Mouse (Mus musculus) midbrain, embryonic 13.5 days (tissue): ENCODE results near the gene Senp8. TPM values are rescaled to one million over a fixed set of nuclear protein-coding genes. Genes with fewer than 3 reads are reported as not detected.
A peak's percentile ranks its signal among the peaks of the same experiment; 100 is the strongest.

Experiments used
- ATAC-seq: fragments of 200-750 bp; cut with Nextera tagmentation; 2 replicates; pipeline ENCODE4 v1.8.0; 2017; ENCODE audit warnings: mild to moderate bottlenecking, moderate TSS enrichment, moderate library complexity
- H3K27ac ChIP-seq: fragments of 300-500 bp; sonication (generic); 2 replicates; pipeline ENCODE4 v1.5.1; 2015; ENCODE audit warnings: inconsistent platforms, mild to moderate bottlenecking, moderate library complexity
- H3K27me3 ChIP-seq: fragments of 300-500 bp; sonication (generic); 2 replicates; pipeline ENCODE4 v1.6.1; 2015; ENCODE audit warnings: mild to moderate bottlenecking, inconsistent platforms
- H3K36me3 ChIP-seq: fragments of 300-500 bp; sonication (generic); 2 replicates; pipeline ENCODE4 v1.6.1; 2015; ENCODE audit warnings: mild to moderate bottlenecking, inconsistent platforms
- H3K4me1 ChIP-seq: fragments of 300-500 bp; sonication (generic); replicated peaks from 2 replicates; pipeline ENCODE4 v1.6.1; 2015; ENCODE audit warnings: inconsistent platforms
- H3K4me2 ChIP-seq: fragments of 300-500 bp; sonication (generic); replicated peaks from 2 replicates; pipeline ENCODE4 v1.6.1; 2015; ENCODE audit warnings: moderate library complexity, mild to moderate bottlenecking, inconsistent platforms
- H3K4me3 ChIP-seq: fragments of 300-500 bp; sonication (generic); replicated peaks from 2 replicates; pipeline ENCODE4 v1.5.1; 2015; ENCODE audit warnings: mild to moderate bottlenecking, inconsistent platforms
- H3K9ac ChIP-seq: fragments of 300-500 bp; sonication (generic); replicated peaks from 2 replicates; pipeline ENCODE4 v1.6.1; 2015; ENCODE audit warnings: mild to moderate bottlenecking, inconsistent platforms
- H3K9me3 ChIP-seq: fragments of 300-500 bp; sonication (generic); 2 replicates; pipeline ENCODE4 v1.6.1; 2016; ENCODE audit warnings: mild to moderate bottlenecking, inconsistent platforms
- WGBS: fragments of 180-500 bp; shearing (Covaris S2); methylation state at CpG from one replicate; pipeline ENCODE4 v1.1.7; 2015; 5-methylcytosine and 5-hydroxymethylcytosine counted together
- polyA plus RNA-seq: library from polyadenylated mRNA; unstranded; fragments of >200 nt; fragmentation: Nextera tagmentation; extraction: Ambion mirVana; gene quantifications from 2 replicates; pipeline ENCODE4 v1.2.1, GENCODE M21; 2015

Gene Senp8
- polyA plus RNA-seq, 1 experiment from 2014 or later: 14.4 TPM

GRCm38 (mm10) chr9:59735394-59735793 is 15.1 kb downstream of the Senp8 start:
- WGBS: 74% methylated on average over 4 of the region's 4 CpGs

GRCm38 (mm10) chr9:59733075-59733474 is 17.4 kb downstream of the Senp8 start:
- no peak overlapping the region for H3K27ac ChIP-seq
- no peaks in the 10 kb centered on the region for H3K4me1 ChIP-seq
- H3K27me3 ChIP-seq: no peaks in the 10 kb centered on the region
- no peaks in the 10 kb centered on the region for H3K9me3 ChIP-seq
- H3K4me3 ChIP-seq: no peak overlapping the region
- H3K4me2 ChIP-seq: no peak overlapping the region
- peaks cover 9% of the 10 kb centered on the region for H3K36me3 ChIP-seq
- 81% methylated on average over 6 of the region's 6 CpGs for WGBS
- no peak overlapping the region for H3K9ac ChIP-seq
- ATAC-seq: no peak

More at GRCm38 (mm10) chr9:59735394-59735793, 15.1 kb downstream of the Senp8 start:
- H3K27me3 ChIP-seq: no peaks in the 10 kb centered on the region
- H3K4me1 ChIP-seq: no peaks in the 10 kb centered on the region
- no peak overlapping the region for H3K4me2 ChIP-seq
- no peak overlapping the region for H3K27ac ChIP-seq
- H3K36me3 ChIP-seq: peaks cover 9% of the 10 kb centered on the region
- no peak overlapping the region for H3K4me3 ChIP-seq
- H3K9ac ChIP-seq: no peak overlapping the region
- no peak for ATAC-seq
- H3K9me3 ChIP-seq: no peaks in the 10 kb centered on the region

- no peaks in the 10 kb centered on the region for H3K4me1 ChIP-seq
- H3K4me2 ChIP-seq: no peak overlapping the region
- no peak for ATAC-seq
- H3K27me3 ChIP-seq: no peaks in the 10 kb centered on the region
- no peak overlapping the region for H3K9ac ChIP-seq
- H3K36me3 ChIP-seq: no peaks in the 10 kb centered on the region
- WGBS: 93% methylated on average over 5 of the region's 5 CpGs
- H3K9me3 ChIP-seq: no peaks in the 10 kb centered on the region
- no peak overlapping the region for H3K27ac ChIP-seq
- H3K4me3 ChIP-seq: no peak overlapping the region
Observed at GRCm38 (mm10) chr9:59731136-59731535, 19.4 kb downstream of the Senp8 start.

GRCm38 (mm10) chr9:59727569-59728286 is 22.8 kb downstream of the Senp8 start:
- H3K4me3 ChIP-seq: no peak overlapping the region
- no peaks in the 10 kb centered on the region for H3K27me3 ChIP-seq
- H3K9ac ChIP-seq: no peak overlapping the region
- H3K36me3 ChIP-seq: no peaks in the 10 kb centered on the region
- peaks cover 10% of the 10 kb centered on the region for H3K4me1 ChIP-seq
- H3K4me2 ChIP-seq: no peak overlapping the region
- no peak overlapping the region for H3K27ac ChIP-seq
- H3K9me3 ChIP-seq: no peaks in the 10 kb centered on the region
- no peak for ATAC-seq
- WGBS: 87% methylated on average over 11 of the region's 11 CpGs

GRCm38 (mm10) chr9:59725515-59725914 is 25.0 kb downstream of the Senp8 start:
- Histone ChIP-seq H3K4me1 (peaks cover 10% of the 10 kb centered on the region), H3K27me3 (no peaks in the 10 kb centered on the region), H3K9me3 (no peaks in the 10 kb centered on the region), H3K9ac (no peak overlapping the region), H3K36me3 (no peaks in the 10 kb centered on the region), H3K4me3 (no peak overlapping the region), H3K27ac (no peak overlapping the region), H3K4me2 (no peak overlapping the region)
- ATAC-seq: no peak
- 89% methylated on average over 10 of the region's 10 CpGs for WGBS

GRCm38 (mm10) chr9:59723791-59724442 is 26.6 kb downstream of the Senp8 start:
- Histone ChIP-seq H3K36me3 (no peaks in the 10 kb centered on the region), H3K4me1 (peaks cover 10% of the 10 kb centered on the region), H3K9me3 (no peaks in the 10 kb centered on the region), H3K27ac (no peak overlapping the region), H3K9ac (no peak overlapping the region), H3K4me2 (no peak overlapping the region), H3K4me3 (no peak overlapping the region), H3K27me3 (no peaks in the 10 kb centered on the region)
- WGBS: 66% methylated on average over 8 of the region's 8 CpGs
- ATAC-seq: no peak

- no peaks in the 10 kb centered on the region for H3K9me3 ChIP-seq
- H3K4me2 ChIP-seq: peak overlapping the region; percentile 39
- no peak overlapping the region; the same call in 1 of the 2 replicates for H3K9ac ChIP-seq
- 25% methylated on average over 10 of the region's 10 CpGs for WGBS
- no peaks in the 10 kb centered on the region for H3K27me3 ChIP-seq
- H3K27ac ChIP-seq: no peak overlapping the region
- H3K36me3 ChIP-seq: no peaks in the 10 kb centered on the region
- ATAC-seq: peak; percentile 65
- H3K4me1 ChIP-seq: peaks cover 10% of the 10 kb centered on the region
- no peak overlapping the region for H3K4me3 ChIP-seq
Observed at GRCm38 (mm10) chr9:59723096-59723657, 27.3 kb downstream of the Senp8 start.

GRCm38 (mm10) chr9:59721144-59721543 is 29.4 kb downstream of the Senp8 start:
- Histone ChIP-seq H3K36me3 (no peaks in the 10 kb centered on the region), H3K9me3 (no peaks in the 10 kb centered on the region), H3K4me3 (no peak overlapping the region), H3K4me1 (peaks cover 10% of the 10 kb centered on the region), H3K9ac (no peak overlapping the region), H3K4me2 (no peak overlapping the region), H3K27me3 (no peaks in the 10 kb centered on the region), H3K27ac (no peak overlapping the region)
- WGBS: 89% methylated on average over 5 of the region's 5 CpGs
- no peak for ATAC-seq

GRCm38 (mm10) chr9:59718237-59718636 is 32.3 kb downstream of the Senp8 start:
- no peak for ATAC-seq
- WGBS: 87% methylated on average over 4 of the region's 4 CpGs

GRCm38 (mm10) chr9:59716275-59716898 is 34.1 kb downstream of the Senp8 start:
- no peaks in the 10 kb centered on the region for H3K27me3 ChIP-seq
- no peaks in the 10 kb centered on the region for H3K9me3 ChIP-seq
- no peak overlapping the region for H3K9ac ChIP-seq
- H3K4me3 ChIP-seq: no peak overlapping the region
- ATAC-seq: no peak
- H3K36me3 ChIP-seq: no peaks in the 10 kb centered on the region
- no peak overlapping the region for H3K27ac ChIP-seq
- WGBS: 79% methylated on average over 7 of the region's 7 CpGs
- no peaks in the 10 kb centered on the region for H3K4me1 ChIP-seq
- H3K4me2 ChIP-seq: no peak overlapping the region

More at GRCm38 (mm10) chr9:59718237-59718636, 32.3 kb downstream of the Senp8 start:
- H3K27ac ChIP-seq: no peak overlapping the region
- H3K36me3 ChIP-seq: no peaks in the 10 kb centered on the region
- no peaks in the 10 kb centered on the region for H3K27me3 ChIP-seq
- no peak overlapping the region for H3K9ac ChIP-seq
- H3K4me2 ChIP-seq: no peak overlapping the region
- H3K4me3 ChIP-seq: no peak overlapping the region
- no peaks in the 10 kb centered on the region for H3K9me3 ChIP-seq
- peaks cover under 1% of the 10 kb centered on the region for H3K4me1 ChIP-seq

GRCm38 (mm10) chr9:59709225-59709624 is 41.3 kb downstream of the Senp8 start:
- no peaks in the 10 kb centered on the region for H3K36me3 ChIP-seq
- no peak for ATAC-seq
- H3K9ac ChIP-seq: no peak overlapping the region

More at GRCm38 (mm10) chr9:59709225-59709624, 41.3 kb downstream of the Senp8 start:
- Histone ChIP-seq H3K9me3 (no peaks in the 10 kb centered on the region), H3K4me2 (no peak overlapping the region), H3K27me3 (no peaks in the 10 kb centered on the region), H3K4me1 (no peaks in the 10 kb centered on the region), H3K27ac (no peak overlapping the region), H3K4me3 (no peak overlapping the region)
- 86% methylated on average over 3 of the region's 3 CpGs for WGBS
